27 mouse cellular contexts compared by ENCODE assay signal in the genomic region with DNA sequence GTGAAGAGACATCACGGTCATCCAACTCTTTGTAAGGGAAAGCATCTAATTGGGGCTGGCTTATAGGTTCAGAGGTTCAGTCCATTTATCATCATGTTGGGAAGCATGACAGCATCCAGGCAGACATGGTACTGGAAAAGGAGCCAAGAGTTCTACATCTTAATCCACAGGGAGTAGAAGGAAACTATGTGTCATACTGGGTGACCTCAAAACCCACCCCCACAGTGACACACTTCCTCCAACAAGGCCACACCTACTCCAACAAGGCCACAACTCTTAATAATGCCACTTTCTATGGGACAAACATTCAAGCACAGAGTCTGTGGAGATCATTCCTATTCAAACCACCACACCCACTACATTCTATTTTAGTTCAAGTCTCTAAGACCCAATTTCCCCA. TPM values are rescaled to one million over a fixed set of nuclear protein-coding genes. Genes with fewer than 3 reads are reported as not detected.
A peak's percentile ranks its signal among the peaks of the same experiment; 100 is the strongest.
DNase-seq lines count a peak whose midpoint lies in the region; ATAC-seq and TF ChIP-seq lines count a peak whose summit lies in the region.
"Had no signal": no experiment of that assay in that cellular context is flagged by ENCODE, and none has a peak within 500 bp of the region (broad histone marks: within the 10 kb centered on the region; RNA-seq: fewer than 3 reads in every experiment).

No protein-coding gene starts in this region.

- WGBS in heart, embryonic 12.5 days, result 84% methylated on average over 1 of the region's 1 CpGs
- 83% methylated on average over 1 of the region's 1 CpGs for WGBS in kidney, adult 2 months
- 83% methylated on average over 1 of the region's 1 CpGs for WGBS in intestine, postnatal 0 days

- no peaks in the 10 kb centered on the region for H3K4me1 ChIP-seq in heart, embryonic 12.5 days (replicated peaks)
- H3K4me1 ChIP-seq in kidney, adult 2 months (ENCODE audit: control insufficient read depth, insufficient read depth, low read length), result no peaks in the 10 kb centered on the region
- no peaks in the 10 kb centered on the region for H3K4me1 ChIP-seq in intestine, postnatal 0 days (replicated peaks; ENCODE audit: control insufficient read depth, insufficient read depth, low read length)
- H3K4me1 ChIP-seq: embryonic facial prominence, embryonic 12.5 days; heart, embryonic 10.5 days; hindbrain, embryonic 12.5 days; intestine, embryonic 15.5 days; midbrain, embryonic 10.5 days; neural tube, embryonic 12.5 days had no signal

- no peak for TF ChIP-seq CTCF in kidney, adult 2 months (conservative IDR thresholded peaks at IDR 0.05; ENCODE audit: insufficient read depth, insufficient read length, low read depth, low read length)
- no peak for TF ChIP-seq CTCF in intestine, postnatal 0 days (IDR thresholded peaks at IDR 0.05; ENCODE audit: low read depth)

- no peaks in the 10 kb centered on the region for H3K27me3 ChIP-seq in heart, embryonic 12.5 days (replicated peaks)
- H3K27me3 ChIP-seq in kidney, adult 2 months (replicated peaks; ENCODE audit: control insufficient read depth, insufficient read depth, low read length), result no peaks in the 10 kb centered on the region
- H3K27me3 ChIP-seq in intestine, postnatal 0 days (replicated peaks; ENCODE audit: control insufficient read depth, insufficient read depth, low read length), result no peaks in the 10 kb centered on the region
- H3K27me3 ChIP-seq: embryonic facial prominence, embryonic 12.5 days; hindbrain, embryonic 12.5 days; intestine, embryonic 15.5 days; neural tube, embryonic 12.5 days had no signal

- no peak overlapping the region for H3K27ac ChIP-seq in heart, embryonic 12.5 days (ENCODE audit: poor library complexity, severe bottlenecking)
- no peak overlapping the region for H3K27ac ChIP-seq in kidney, adult 2 months (ENCODE audit: insufficient read depth, low read depth, low read length)
- H3K27ac ChIP-seq in intestine, postnatal 0 days (ENCODE audit: low read depth, low read length), result no peak overlapping the region
- H3K27ac ChIP-seq: embryonic facial prominence, embryonic 12.5 days; heart, embryonic 10.5 days; hindbrain, embryonic 12.5 days; hindbrain, postnatal 0 days; intestine, embryonic 15.5 days; kidney, postnatal 0 days; liver, embryonic 14.5 days; midbrain, embryonic 10.5 days; neural tube, embryonic 12.5 days had no signal

- H3K4me2 ChIP-seq in heart, embryonic 12.5 days, result no peak overlapping the region
- no peak overlapping the region for H3K4me2 ChIP-seq in intestine, postnatal 0 days (replicated peaks; ENCODE audit: low read depth)
- H3K4me2 ChIP-seq: embryonic facial prominence, embryonic 12.5 days; hindbrain, embryonic 12.5 days; intestine, embryonic 15.5 days; neural tube, embryonic 12.5 days had no signal

- ATAC-seq in heart, embryonic 12.5 days (ENCODE audit: insufficient number of reproducible peaks, low FRiP score), result no peak
- no peak for ATAC-seq in intestine, postnatal 0 days
- ATAC-seq: forebrain, embryonic 14.5 days; hindbrain, postnatal 0 days; intestine, embryonic 15.5 days had no signal

- H3K36me3 ChIP-seq in heart, embryonic 12.5 days, result no peaks in the 10 kb centered on the region
- no peaks in the 10 kb centered on the region for H3K36me3 ChIP-seq in kidney, adult 2 months (ENCODE audit: control insufficient read depth, insufficient read depth, low read length)
- no peaks in the 10 kb centered on the region for H3K36me3 ChIP-seq in intestine, postnatal 0 days (ENCODE audit: control insufficient read depth, insufficient read depth)
- H3K36me3 ChIP-seq: embryonic facial prominence, embryonic 12.5 days; heart, embryonic 10.5 days; intestine, embryonic 15.5 days had no signal

- DNase-seq in heart, adult 11 months, result peak; percentile 90
- DNase-seq in kidney, adult 2 months, result peak; percentile 29
- DNase-seq in kidney, postnatal 14 days, result no peak
- DNase-seq in 3134 (ENCODE audit: extremely low read depth, insufficient read length, low spot score), result peak; percentile 45
- peak; percentile 81 for DNase-seq in 416B (ENCODE audit: low read depth)
- DNase-seq: cerebellum, adult 11 months; cerebellum, adult 9-10 months; cerebellum, postnatal 36 days; liver; lung, adult 2 months; lung, postnatal 14 days; right cerebral cortex, adult 18-20 months; spleen, adult 18-20 months; thymus, postnatal 14 days had no signal

- H3K4me3 ChIP-seq in heart, embryonic 12.5 days, result no peak overlapping the region
- H3K4me3 ChIP-seq in kidney, adult 2 months (ENCODE audit: insufficient read depth, low read depth, low read length), result no peak overlapping the region
- H3K4me3 ChIP-seq in intestine, postnatal 0 days (ENCODE audit: low read depth, low read length), result no peak overlapping the region
- H3K4me3 ChIP-seq: embryonic facial prominence, embryonic 12.5 days; heart, embryonic 10.5 days; hindbrain, embryonic 12.5 days; intestine, embryonic 15.5 days; midbrain, embryonic 10.5 days; myocyte; neural tube, embryonic 12.5 days had no signal

- no peaks in the 10 kb centered on the region; the same call in 1 of the 2 replicates for H3K9me3 ChIP-seq in heart, embryonic 12.5 days (replicated peaks)
- no peaks in the 10 kb centered on the region for H3K9me3 ChIP-seq in intestine, postnatal 0 days (ENCODE audit: control insufficient read depth)
- H3K9me3 ChIP-seq: heart, embryonic 10.5 days; hindbrain, embryonic 12.5 days; intestine, embryonic 15.5 days; midbrain, embryonic 10.5 days; neural tube, embryonic 12.5 days had no signal

- no peak overlapping the region for H3K9ac ChIP-seq in heart, embryonic 12.5 days
- H3K9ac ChIP-seq in intestine, postnatal 0 days (ENCODE audit: low read depth, low read length), result no peak overlapping the region
- H3K9ac ChIP-seq: embryonic facial prominence, embryonic 12.5 days; hindbrain, embryonic 12.5 days; intestine, embryonic 15.5 days; liver, embryonic 14.5 days; neural tube, embryonic 12.5 days had no signal

- TF ChIP-seq POLR2A in kidney, adult 2 months (IDR thresholded peaks at IDR 0.05; ENCODE audit: low read depth, low read length), result no peak

RNA-seq across cellular contexts. Expression of a gene that starts 24.5 kb away (rescaled TPM):
- 44.4 and 47.2 TPM in 2 replicates for polyA plus RNA-seq in heart, embryonic 12.5 days (2016; fragmentation: Nextera tagmentation; extraction: Ambion mirVana)
- polyA plus RNA-seq in kidney, adult 2 months (2012; rRNA removed), result 9.0 and 11.0 TPM in 2 replicates
- polyA plus RNA-seq in intestine, postnatal 0 days (2015; fragmentation: Nextera tagmentation; extraction: Ambion mirVana), result 10.8 and 12.1 TPM in 2 replicates

RNA-seq across cellular contexts. Expression of a gene that starts 25.2 kb away (rescaled TPM):
- polyA plus RNA-seq in heart, embryonic 12.5 days (2016; fragmentation: Nextera tagmentation; extraction: Ambion mirVana), result 1,342 and 1,366 TPM in 2 replicates
- polyA plus RNA-seq in kidney, adult 2 months (2012; rRNA removed), result 345 and 434 TPM in 2 replicates
- 1,184 and 1,284 TPM in 2 replicates for polyA plus RNA-seq in intestine, postnatal 0 days (2015; fragmentation: Nextera tagmentation; extraction: Ambion mirVana)

RNA-seq across cellular contexts. Expression of a gene that starts 36.3 kb away (rescaled TPM):
- 8.3 and 8.6 TPM in 2 replicates for polyA plus RNA-seq in heart, embryonic 12.5 days (2016; fragmentation: Nextera tagmentation; extraction: Ambion mirVana)
- polyA plus RNA-seq in kidney, adult 2 months (2012; rRNA removed), result 5.0 and 6.1 TPM in 2 replicates
- polyA plus RNA-seq in intestine, postnatal 0 days (2015; fragmentation: Nextera tagmentation; extraction: Ambion mirVana), result 5.9 and 6.0 TPM in 2 replicates
